Mouse (Mus musculus) limb, embryonic 14.5 days (tissue): ENCODE measurements around the gene Faim. TPM values are rescaled to one million over a fixed set of nuclear protein-coding genes. Genes with fewer than 3 reads are reported as not detected.

Experiments
- ATAC-seq: fragments of 200-750 bp; cut with Nextera tagmentation; 2 replicates; pipeline ENCODE4 v1.8.0; 2017; ENCODE audit warnings: low read depth, moderate number of reproducible peaks, moderate TSS enrichment; ENCODE audit not compliant: low FRiP score
- DNase-seq: peaks from one replicate; pipeline ENCODE4 v3.0.0-alpha.2; 2015; ENCODE audit warnings: low spot score
- H3K27ac ChIP-seq: fragments of 300-500 bp; sonication (generic); replicated peaks from 2 replicates; pipeline ENCODE4 v1.5.1; 2014; ENCODE audit warnings: low read depth, mild to moderate bottlenecking, low read length, moderate library complexity, mixed read lengths
- H3K27me3 ChIP-seq: fragments of 300-500 bp; sonication (generic); 2 replicates; pipeline ENCODE4 v1.6.1; 2014; ENCODE audit warnings: low read length, mixed read lengths; ENCODE audit not compliant: control insufficient read depth, insufficient read depth
- H3K36me3 ChIP-seq: fragments of 300-500 bp; sonication (generic); 2 replicates; pipeline ENCODE4 v1.6.1; 2014; ENCODE audit warnings: mild to moderate bottlenecking, low read length, moderate library complexity, mixed read lengths; ENCODE audit not compliant: control insufficient read depth, insufficient read depth
- H3K4me1 ChIP-seq: fragments of 300-500 bp; sonication (generic); 2 replicates; pipeline ENCODE4 v1.6.1; 2014; ENCODE audit warnings: antibody characterized with exemption, low read length, mixed read lengths; ENCODE audit not compliant: control insufficient read depth, insufficient read depth
- H3K4me2 ChIP-seq: fragments of 300-500 bp; sonication (generic); replicated peaks from 2 replicates; pipeline ENCODE4 v1.6.1; 2014; ENCODE audit warnings: low read depth, mild to moderate bottlenecking, low read length, moderate library complexity; ENCODE audit not compliant: severe bottlenecking
- H3K4me3 ChIP-seq: fragments of 300-500 bp; sonication (generic); replicated peaks from 2 replicates; pipeline ENCODE4 v1.5.1; 2014; ENCODE audit warnings: low read length
- H3K9ac ChIP-seq: fragments of 300-500 bp; sonication (generic); 2 replicates; pipeline ENCODE4 v1.6.1; 2014; ENCODE audit warnings: mild to moderate bottlenecking, low read depth, low read length, moderate library complexity; ENCODE audit not compliant: severe bottlenecking
- H3K9me3 ChIP-seq: fragments of 300-500 bp; sonication (generic); 2 replicates; pipeline ENCODE4 v1.6.1; 2016; ENCODE audit warnings: low read length; ENCODE audit not compliant: control insufficient read depth
- POLR2A ChIP-seq: fragments of 200-500 bp; IDR thresholded peaks from 2 replicates; pipeline ENCODE4 v1.8.0; 2012; ENCODE audit warnings: inconsistent platforms, mild to moderate bottlenecking, moderate library complexity, borderline replicate concordance; ENCODE audit not compliant: insufficient read depth, insufficient read length; ENCODE audit errors: extremely low read depth
- WGBS: fragments of 180-500 bp; shearing (Covaris S2); extraction: QIAGEN DNeasy Blood & Tissue Kit; methylation state at CpG from one replicate; pipeline ENCODE4 v1.1.7; 2014; 5-methylcytosine and 5-hydroxymethylcytosine counted together
- polyA plus RNA-seq, 2 experiments: library from polyadenylated mRNA; depleted of rRNA in 1 of 2; stranded (reverse) in 1 of 2; unstranded in 1 of 2; fragments of >200 nt; fragmentation: Nextera tagmentation in 1 of 2; extraction: Ambion mirVana in 1 of 2; gene quantifications; 2 replicates each; pipeline versions ENCODE4 v1.2.1 to v1.2.3; 2012 to 2014

The Faim gene
- polyA plus RNA-seq (2012; rRNA removed) (7.2 and 14.2 TPM in 2 replicates), polyA plus RNA-seq (2014; fragmentation: Nextera tagmentation; extraction: Ambion mirVana) (41.5 and 43.4 TPM in 2 replicates)

GRCm38 (mm10) chr9:98985800-98986475 is at the start of gene Faim:
TSS of gene Faim (plus strand) at chr9:98986373.
- TF ChIP-seq POLR2A: peak; percentile 95; the same call in 1 of the 2 replicates
- peak within 1 kb of the TSS; percentile 72 for H3K9ac ChIP-seq
- ATAC-seq: peak; percentile 97
- H3K27me3 ChIP-seq: no peaks in the 10 kb centered on the region
- H3K4me3 ChIP-seq: peak within 1 kb of the TSS; percentile 81
- no peaks in the 10 kb centered on the region for H3K36me3 ChIP-seq
- peak within 1 kb of the TSS; percentile 87 for H3K4me2 ChIP-seq
- WGBS: 2% methylated on average over 45 of the region's 45 CpGs
- H3K4me1 ChIP-seq: peaks cover 5% of the 10 kb centered on the region; the same call in 1 of the 2 replicates
- DNase-seq: peak; percentile 96
- H3K9me3 ChIP-seq: no peaks in the 10 kb centered on the region
- H3K27ac ChIP-seq: no peak within 1 kb of the TSS

GRCm38 (mm10) chr9:98939290-98939689 is 46.9 kb upstream of the Faim start:
- Histone ChIP-seq H3K4me1 (no peaks in the 10 kb centered on the region), H3K4me3 (no peak overlapping the region), H3K27me3 (no peaks in the 10 kb centered on the region), H3K9me3 (no peaks in the 10 kb centered on the region), H3K27ac (no peak overlapping the region), H3K9ac (no peak overlapping the region), H3K4me2 (no peak overlapping the region), H3K36me3 (no peaks in the 10 kb centered on the region)
- DNase-seq: no peak
- WGBS: 15% methylated on average over 2 of the region's 2 CpGs
- no peak for TF ChIP-seq POLR2A
- ATAC-seq: no peak

GRCm38 (mm10) chr9:98952171-98953050 is 33.8 kb upstream of the Faim start:
- peak overlapping the region; percentile 22 for H3K4me3 ChIP-seq
- H3K9ac ChIP-seq: no peak overlapping the region
- H3K9me3 ChIP-seq: no peaks in the 10 kb centered on the region
- H3K4me2 ChIP-seq: peak overlapping the region; percentile 39
- H3K4me1 ChIP-seq: peaks cover 14% of the 10 kb centered on the region
- DNase-seq (no peak), ATAC-seq (no peak)
- H3K27me3 ChIP-seq: peaks cover 71% of the 10 kb centered on the region
- H3K27ac ChIP-seq: no peak overlapping the region
- under 1% methylated on average over 40 of the region's 40 CpGs for WGBS
- no peaks in the 10 kb centered on the region for H3K36me3 ChIP-seq
- no peak for TF ChIP-seq POLR2A

GRCm38 (mm10) chr9:98953291-98953690 is 32.9 kb upstream of the Faim start:
- no peaks in the 10 kb centered on the region for H3K9me3 ChIP-seq
- 3% methylated on average over 4 of the region's 4 CpGs for WGBS
- no peak overlapping the region for H3K4me2 ChIP-seq
- DNase-seq (no peak), ATAC-seq (no peak)
- no peaks in the 10 kb centered on the region for H3K36me3 ChIP-seq
- H3K4me3 ChIP-seq: no peak overlapping the region
- TF ChIP-seq POLR2A: no peak
- no peak overlapping the region for H3K9ac ChIP-seq
- peaks cover 14% of the 10 kb centered on the region for H3K4me1 ChIP-seq
- peaks cover 79% of the 10 kb centered on the region for H3K27me3 ChIP-seq
- no peak overlapping the region for H3K27ac ChIP-seq

- WGBS: 2% methylated on average over 9 of the region's 9 CpGs
- Histone ChIP-seq H3K4me3 (no peak overlapping the region), H3K4me2 (no peak overlapping the region), H3K36me3 (no peaks in the 10 kb centered on the region), H3K27ac (no peak overlapping the region), H3K9ac (no peak overlapping the region), H3K4me1 (peaks cover 14% of the 10 kb centered on the region), H3K9me3 (no peaks in the 10 kb centered on the region), H3K27me3 (peaks cover 84% of the 10 kb centered on the region)
- no peak for ATAC-seq
- no peak for DNase-seq
- TF ChIP-seq POLR2A: no peak
Measured at GRCm38 (mm10) chr9:98953830-98954229, 32.3 kb upstream of the Faim start.
